Mouse (Mus musculus) yolk sac, embryonic 10.5 days (tissue): ENCODE results near the gene Vkorc1.
"Not testable (repeated sequence)": the region's sequence is repeated elsewhere in the genome, so short reads cannot be mapped to it uniquely, and the experiment has no call there.

Experiments
- DNase-seq: peaks from one replicate; pipeline ENCODE4 v3.0.0-alpha.2; 2017; ENCODE audit warnings: low spot score

The Vkorc1 gene

GRCm38 (mm10) chr7:127915293-127915692 is 19.9 kb upstream of the Vkorc1 start:
- DNase-seq, result no peak

GRCm38 (mm10) chr7:127912938-127913337 is 17.5 kb upstream of the Vkorc1 start:
- no peak for DNase-seq

- DNase-seq, result peak; percentile 96
Measured at GRCm38 (mm10) chr7:127912190-127912871, 16.9 kb upstream of the Vkorc1 start, which contains the start of gene Kat8. Kat8 (plus strand) TSS chr7:127912516.

- DNase-seq, result peak; percentile 22
Measured at GRCm38 (mm10) chr7:127908656-127909055, 13.2 kb upstream of the Vkorc1 start.

- no peak for DNase-seq
Measured at GRCm38 (mm10) chr7:127907939-127908338, 12.5 kb upstream of the Vkorc1 start.

- peak; percentile 85 for DNase-seq
Measured at GRCm38 (mm10) chr7:127903971-127904796, 8.8 kb upstream of the Vkorc1 start, which contains the start of gene Bckdk. Bckdk (plus strand) TSS chr7:127904082.

- no peak for DNase-seq
Measured at GRCm38 (mm10) chr7:127901772-127902171, 6.4 kb upstream of the Vkorc1 start.

- DNase-seq, result peak; percentile 90
Measured at GRCm38 (mm10) chr7:127899997-127900396, 4.6 kb upstream of the Vkorc1 start.

- peak; percentile 75 for DNase-seq
Measured at GRCm38 (mm10) chr7:127898179-127898956, 3.0 kb upstream of the Vkorc1 start.

GRCm38 (mm10) chr7:127897542-127897941 is 2.1 kb upstream of the Vkorc1 start:
- no peak for DNase-seq

GRCm38 (mm10) chr7:127896384-127896783 is 967 bp upstream of the Vkorc1 start:
- no peak for DNase-seq

GRCm38 (mm10) chr7:127895891-127896290 is 474 bp upstream of the Vkorc1 start:
- not testable (repeated sequence) for DNase-seq

GRCm38 (mm10) chr7:127894480-127894879 is 937 bp downstream of the Vkorc1 start:
- peak; percentile 56 for DNase-seq

- peak; percentile 74 for DNase-seq
Measured at GRCm38 (mm10) chr7:127890798-127891197, 4.6 kb downstream of the Vkorc1 start, which contains the start of gene Prss53. Prss53 (minus strand) TSS chr7:127890970.

GRCm38 (mm10) chr7:127888821-127889220 is 6.6 kb downstream of the Vkorc1 start:
- no peak for DNase-seq

GRCm38 (mm10) chr7:127887781-127888180 is 7.6 kb downstream of the Vkorc1 start:
- no peak for DNase-seq

GRCm38 (mm10) chr7:127887191-127887590 is 8.2 kb downstream of the Vkorc1 start:
- no peak for DNase-seq

GRCm38 (mm10) chr7:127886551-127886950 is 8.9 kb downstream of the Vkorc1 start:
- DNase-seq, result no peak

GRCm38 (mm10) chr7:127885951-127886350 is 9.5 kb downstream of the Vkorc1 start:
- DNase-seq, result no peak

- no peak for DNase-seq
Measured at GRCm38 (mm10) chr7:127880431-127880830, 15.0 kb downstream of the Vkorc1 start.

GRCm38 (mm10) chr7:127879301-127879700 is 16.1 kb downstream of the Vkorc1 start:
- no peak for DNase-seq
